Mouse (Mus musculus) limb, embryonic 10.5 days (tissue): Measurements from ENCODE around the gene Lrrc8a. TPM values are rescaled to one million over a fixed set of nuclear protein-coding genes. Genes with fewer than 3 reads are reported as not detected.

Source experiments
- DNase-seq: peaks from one replicate; pipeline ENCODE4 v3.0.0-alpha.2; 2017; ENCODE audit warnings: low spot score
- H3K27ac ChIP-seq: fragments of 300-500 bp; sonication (generic); 2 replicates; pipeline ENCODE4 v1.5.1; 2016; ENCODE audit warnings: mild to moderate bottlenecking
- H3K27me3 ChIP-seq: fragments of 300-500 bp; sonication (generic); 2 replicates; pipeline ENCODE4 v1.6.1; 2016; ENCODE audit warnings: low read depth, mild to moderate bottlenecking; ENCODE audit not compliant: poor library complexity, severe bottlenecking
- H3K36me3 ChIP-seq: fragments of 300-500 bp; sonication (generic); 2 replicates; pipeline ENCODE4 v1.6.1; 2016; ENCODE audit warnings: mild to moderate bottlenecking, moderate library complexity
- H3K4me1 ChIP-seq: fragments of 300-500 bp; sonication (generic); 2 replicates; pipeline ENCODE4 v1.6.1; 2016
- H3K4me3 ChIP-seq: fragments of 300-500 bp; sonication (generic); 2 replicates; pipeline ENCODE4 v1.5.1; 2016; ENCODE audit warnings: mild to moderate bottlenecking, moderate library complexity
- H3K9me3 ChIP-seq: fragments of 300-500 bp; sonication (generic); replicated peaks from 2 replicates; pipeline ENCODE4 v1.6.1; 2016; ENCODE audit warnings: mild to moderate bottlenecking
- WGBS: fragments of 180-500 bp; shearing (Covaris S2); methylation state at CpG from one replicate; pipeline ENCODE4 v1.1.7; 2016; 5-methylcytosine and 5-hydroxymethylcytosine counted together
- polyA plus RNA-seq: library from polyadenylated mRNA; unstranded; fragments of >200 nt; fragmentation: Nextera tagmentation; extraction: Ambion mirVana; gene quantifications from 2 replicates; pipeline ENCODE4 v1.2.1, GENCODE M21; 2016

Gene Lrrc8a
- polyA plus RNA-seq: 44.4 and 46.0 TPM in 2 replicates

- WGBS: under 1% methylated on average over 53 of the region's 67 CpGs
- peak within 1 kb of the TSS; percentile 94 for H3K27ac ChIP-seq
- H3K9me3 ChIP-seq: no peaks in the 10 kb centered on the region
- peaks cover 34% of the 10 kb centered on the region for H3K36me3 ChIP-seq
- H3K27me3 ChIP-seq: no peaks in the 10 kb centered on the region
- H3K4me1 ChIP-seq: peaks cover 41% of the 10 kb centered on the region
- DNase-seq: peak; percentile 100
- peak within 1 kb of the TSS; percentile 74 for H3K4me3 ChIP-seq
Observed at GRCm38 (mm10) chr2:30237199-30237880, at the start of gene Lrrc8a. Gene Lrrc8a, plus strand, starts transcription at chr2:30237715.

GRCm38 (mm10) chr2:30191790-30192580 lies 45.5 kb upstream of the Lrrc8a start:
- H3K9me3 ChIP-seq: no peaks in the 10 kb centered on the region
- H3K27ac ChIP-seq: no peak overlapping the region
- H3K4me1 ChIP-seq: no peaks in the 10 kb centered on the region
- DNase-seq: no peak
- H3K27me3 ChIP-seq: no peaks in the 10 kb centered on the region
- no peak overlapping the region for H3K4me3 ChIP-seq
- WGBS: 88% methylated on average over 12 of the region's 12 CpGs
- peaks cover 3% of the 10 kb centered on the region; the same call in 1 of the 2 replicates for H3K36me3 ChIP-seq

GRCm38 (mm10) chr2:30194656-30195055 lies 42.9 kb upstream of the Lrrc8a start:
- 88% methylated on average over 3 of the region's 3 CpGs for WGBS
- Histone ChIP-seq H3K4me3 (no peak overlapping the region), H3K4me1 (no peaks in the 10 kb centered on the region), H3K27me3 (no peaks in the 10 kb centered on the region), H3K9me3 (no peaks in the 10 kb centered on the region), H3K27ac (no peak overlapping the region), H3K36me3 (peaks cover 3% of the 10 kb centered on the region; the same call in 1 of the 2 replicates)
- no peak for DNase-seq

- 77% methylated on average over 4 of the region's 4 CpGs for WGBS
- Histone ChIP-seq H3K27me3 (no peaks in the 10 kb centered on the region), H3K27ac (no peak overlapping the region), H3K9me3 (no peaks in the 10 kb centered on the region), H3K4me1 (no peaks in the 10 kb centered on the region), H3K4me3 (no peak overlapping the region), H3K36me3 (no peaks in the 10 kb centered on the region)
- DNase-seq: no peak
Observed at GRCm38 (mm10) chr2:30198021-30198420, 39.5 kb upstream of the Lrrc8a start.

GRCm38 (mm10) chr2:30199984-30200383 lies 37.5 kb upstream of the Lrrc8a start:
- Histone ChIP-seq H3K36me3 (no peaks in the 10 kb centered on the region), H3K9me3 (no peaks in the 10 kb centered on the region), H3K27ac (no peak overlapping the region), H3K27me3 (no peaks in the 10 kb centered on the region), H3K4me3 (no peak overlapping the region), H3K4me1 (peaks cover 6% of the 10 kb centered on the region)
- 73% methylated on average over 1 of the region's 1 CpGs for WGBS
- no peak for DNase-seq

GRCm38 (mm10) chr2:30200388-30200925 lies 37.1 kb upstream of the Lrrc8a start:
- 85% methylated on average over 5 of the region's 5 CpGs for WGBS
- no peaks in the 10 kb centered on the region for H3K36me3 ChIP-seq
- H3K9me3 ChIP-seq: no peaks in the 10 kb centered on the region
- H3K4me3 ChIP-seq: no peak overlapping the region
- H3K27ac ChIP-seq: no peak overlapping the region
- DNase-seq: no peak
- no peaks in the 10 kb centered on the region for H3K27me3 ChIP-seq
- H3K4me1 ChIP-seq: peaks cover 6% of the 10 kb centered on the region

- DNase-seq: no peak
- Histone ChIP-seq H3K27me3 (no peaks in the 10 kb centered on the region), H3K4me1 (peaks cover 19% of the 10 kb centered on the region), H3K27ac (no peak overlapping the region), H3K4me3 (no peak overlapping the region), H3K36me3 (no peaks in the 10 kb centered on the region), H3K9me3 (no peaks in the 10 kb centered on the region)
- 83% methylated on average over 7 of the region's 7 CpGs for WGBS
Observed at GRCm38 (mm10) chr2:30203439-30203838, 34.1 kb upstream of the Lrrc8a start.

GRCm38 (mm10) chr2:30205255-30205628 lies 32.3 kb upstream of the Lrrc8a start:
- H3K4me3 ChIP-seq: peak overlapping the region; percentile 83
- no peaks in the 10 kb centered on the region for H3K36me3 ChIP-seq
- DNase-seq: no peak
- H3K4me1 ChIP-seq: peaks cover 19% of the 10 kb centered on the region
- H3K27ac ChIP-seq: peak overlapping the region; percentile 78
- H3K9me3 ChIP-seq: no peaks in the 10 kb centered on the region
- 5% methylated on average over 13 of the region's 13 CpGs for WGBS
- H3K27me3 ChIP-seq: no peaks in the 10 kb centered on the region

GRCm38 (mm10) chr2:30205629-30206357 lies 31.7 kb upstream of the Lrrc8a start, which contains the start of gene Kyat1:
Gene Kyat1, minus strand, starts transcription at chr2:30205847.
- under 1% methylated on average over 44 of the region's 44 CpGs for WGBS
- Histone ChIP-seq H3K27ac (peak within 1 kb of the TSS; percentile 78), H3K27me3 (no peaks in the 10 kb centered on the region), H3K4me1 (peaks cover 19% of the 10 kb centered on the region), H3K36me3 (no peaks in the 10 kb centered on the region), H3K4me3 (peak within 1 kb of the TSS; percentile 83), H3K9me3 (no peaks in the 10 kb centered on the region)
- peak; percentile 94 for DNase-seq

- 90% methylated on average over 4 of the region's 4 CpGs for WGBS
- Histone ChIP-seq H3K27ac (no peak overlapping the region), H3K4me3 (no peak overlapping the region), H3K36me3 (no peaks in the 10 kb centered on the region), H3K9me3 (no peaks in the 10 kb centered on the region), H3K27me3 (no peaks in the 10 kb centered on the region), H3K4me1 (peaks cover 19% of the 10 kb centered on the region)
- DNase-seq: no peak
Observed at GRCm38 (mm10) chr2:30207401-30207800, 30.1 kb upstream of the Lrrc8a start.

- Histone ChIP-seq H3K36me3 (no peaks in the 10 kb centered on the region), H3K9me3 (no peaks in the 10 kb centered on the region), H3K27ac (no peak overlapping the region), H3K4me3 (no peak overlapping the region), H3K27me3 (no peaks in the 10 kb centered on the region), H3K4me1 (peaks cover 19% of the 10 kb centered on the region)
- no peak for DNase-seq
- WGBS: 72% methylated on average over 5 of the region's 5 CpGs
Observed at GRCm38 (mm10) chr2:30207886-30208285, 29.6 kb upstream of the Lrrc8a start.

- Histone ChIP-seq H3K27me3 (no peaks in the 10 kb centered on the region), H3K9me3 (no peaks in the 10 kb centered on the region), H3K4me3 (no peak overlapping the region), H3K4me1 (peaks cover 7% of the 10 kb centered on the region), H3K36me3 (no peaks in the 10 kb centered on the region), H3K27ac (no peak overlapping the region)
- no peak for DNase-seq
- 72% methylated on average over 6 of the region's 6 CpGs for WGBS
Observed at GRCm38 (mm10) chr2:30211408-30212168, 25.9 kb upstream of the Lrrc8a start.
